Mouse (Mus musculus) hindbrain, embryonic 16.5 days (tissue): Measurements from ENCODE around the gene Wsb2. TPM values are rescaled to one million over a fixed set of nuclear protein-coding genes. Genes with fewer than 3 reads are reported as not detected.

Experiments used
- ATAC-seq: fragments of 200-750 bp; cut with Nextera tagmentation; 2 replicates; pipeline ENCODE4 v1.8.0; 2017; ENCODE audit warnings: moderate TSS enrichment, moderate library complexity
- H3K27ac ChIP-seq: fragments of 300-500 bp; sonication (generic); 2 replicates; pipeline ENCODE4 v1.5.1; 2014; ENCODE audit warnings: low read depth, mild to moderate bottlenecking, control low read depth, low read length, moderate library complexity
- H3K27me3 ChIP-seq: fragments of 300-500 bp; sonication (generic); replicated peaks from 2 replicates; pipeline ENCODE4 v1.6.1; 2014; ENCODE audit warnings: low read length; ENCODE audit not compliant: control insufficient read depth, insufficient read depth
- H3K36me3 ChIP-seq: fragments of 300-500 bp; sonication (generic); 2 replicates; pipeline ENCODE4 v1.6.1; 2014; ENCODE audit warnings: mild to moderate bottlenecking, low read length, moderate library complexity, mixed read lengths; ENCODE audit not compliant: control insufficient read depth, insufficient read depth
- H3K4me1 ChIP-seq: fragments of 300-500 bp; sonication (generic); 2 replicates; pipeline ENCODE4 v1.6.1; 2014; ENCODE audit warnings: low read depth, low read length; ENCODE audit not compliant: control insufficient read depth, insufficient read depth
- H3K4me2 ChIP-seq: fragments of 300-500 bp; sonication (generic); 2 replicates; pipeline ENCODE4 v1.6.1; 2014; ENCODE audit warnings: mild to moderate bottlenecking, low read length, control low read depth, moderate library complexity
- H3K4me3 ChIP-seq: fragments of 300-500 bp; sonication (generic); 2 replicates; pipeline ENCODE4 v1.5.1; 2014; ENCODE audit warnings: mild to moderate bottlenecking, low read length, control low read depth, moderate library complexity
- H3K9ac ChIP-seq: fragments of 300-500 bp; sonication (generic); 2 replicates; pipeline ENCODE4 v1.6.1; 2014; ENCODE audit warnings: low read depth, mild to moderate bottlenecking, control low read depth, low read length, moderate library complexity
- H3K9me3 ChIP-seq: fragments of 300-500 bp; sonication (generic); 2 replicates; pipeline ENCODE4 v1.6.1; 2014; ENCODE audit warnings: mild to moderate bottlenecking, low read length, moderate library complexity; ENCODE audit not compliant: control insufficient read depth
- WGBS: fragments of 180-500 bp; shearing (Covaris S2); extraction: QIAGEN DNeasy Blood & Tissue Kit; methylation state at CpG from one replicate; pipeline ENCODE4 v1.1.7; 2014; 5-methylcytosine and 5-hydroxymethylcytosine counted together
- polyA plus RNA-seq: library from polyadenylated mRNA; unstranded; fragments of >200 nt; fragmentation: Nextera tagmentation; extraction: Ambion mirVana; gene quantifications from 2 replicates; pipeline ENCODE4 v1.2.1, GENCODE M21; 2015

Wsb2 gene
- polyA plus RNA-seq, result 200 and 278 TPM in 2 replicates

DNA sequence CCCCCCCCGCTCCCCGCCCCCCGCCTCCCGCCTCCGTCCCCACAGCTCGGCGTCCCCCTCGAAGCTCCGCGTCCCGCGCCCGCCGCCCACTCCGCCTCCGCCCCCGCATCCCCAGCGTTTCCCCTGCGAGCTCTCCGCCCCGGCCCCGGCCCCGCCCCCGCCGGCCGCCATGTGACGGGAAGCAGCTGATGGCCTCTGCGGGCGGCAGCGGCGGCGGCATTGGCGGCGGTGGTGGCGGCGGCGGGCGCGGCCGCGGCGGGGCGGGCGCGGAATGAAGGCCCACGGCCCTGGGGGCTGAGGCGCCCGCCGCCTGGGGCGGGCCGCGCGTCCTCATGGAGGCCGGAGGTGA lies at the start of gene Wsb2:
Wsb2 (plus strand) TSS at position 176 of the 349 bp plus-strand sequence.
- Histone ChIP-seq H3K9me3 (no peaks in the 10 kb centered on the region), H3K27ac (peak within 1 kb of the TSS; percentile 85), H3K36me3 (no peaks in the 10 kb centered on the region), H3K4me2 (peak within 1 kb of the TSS; percentile 93), H3K9ac (peak within 1 kb of the TSS; percentile 80), H3K27me3 (no peaks in the 10 kb centered on the region), H3K4me1 (peaks cover 29% of the 10 kb centered on the region), H3K4me3 (peak within 1 kb of the TSS; percentile 65)
- peak; percentile 88 for ATAC-seq
- no CpG with 5 or more reads among the region's 54 CpGs for WGBS

DNA sequence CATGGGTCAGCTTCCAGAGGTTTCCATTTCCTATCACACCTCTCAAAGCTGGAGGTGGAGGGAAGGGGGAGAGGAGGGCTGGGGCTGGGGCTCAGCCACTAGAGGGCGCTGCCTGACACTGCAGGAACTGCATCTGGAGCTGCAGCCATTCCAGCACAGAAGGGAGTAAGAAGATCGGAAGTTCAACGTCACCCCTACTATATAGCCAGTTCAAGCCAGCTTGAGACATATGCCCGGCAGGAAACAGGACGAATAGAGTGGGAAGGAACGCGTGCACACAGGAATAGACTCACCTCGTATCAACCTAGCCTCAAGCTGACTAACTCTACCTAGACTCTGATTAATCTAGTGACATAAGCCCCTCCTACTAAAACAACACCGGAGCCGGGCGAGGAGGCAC lies 49.4 kb upstream of the Wsb2 start:
- no peak overlapping the region for H3K4me2 ChIP-seq
- no peak overlapping the region for H3K27ac ChIP-seq
- WGBS, result 43% methylated on average over 11 of the region's 11 CpGs
- H3K4me3 ChIP-seq, result no peak overlapping the region
- no peak for ATAC-seq
- H3K36me3 ChIP-seq, result no peaks in the 10 kb centered on the region
- no peak overlapping the region for H3K9ac ChIP-seq
- no peaks in the 10 kb centered on the region for H3K9me3 ChIP-seq
- no peaks in the 10 kb centered on the region for H3K27me3 ChIP-seq
- H3K4me1 ChIP-seq, result no peaks in the 10 kb centered on the region

DNA sequence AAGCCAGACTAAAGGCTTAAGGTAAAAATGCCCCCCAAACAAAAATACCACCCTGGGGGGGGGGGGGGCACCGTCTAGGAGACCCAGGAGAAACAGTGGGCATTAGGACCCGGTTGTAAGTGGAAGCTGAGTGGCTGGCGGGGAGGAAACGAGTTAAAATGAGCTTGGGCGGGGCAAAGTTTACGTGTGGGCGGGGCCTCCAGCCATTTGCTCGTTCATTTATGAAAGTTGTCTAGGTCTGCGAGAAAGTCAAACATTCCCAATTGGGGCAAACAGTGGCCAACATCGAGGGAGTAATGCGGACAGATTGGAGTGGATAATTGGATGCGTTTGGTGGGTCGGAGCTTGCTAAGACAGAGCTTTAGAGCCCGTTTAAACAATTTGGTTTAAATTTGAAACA lies 43.7 kb upstream of the Wsb2 start:
- Histone ChIP-seq H3K4me2 (peak overlapping the region; percentile 24), H3K9me3 (no peaks in the 10 kb centered on the region), H3K9ac (no peak overlapping the region), H3K36me3 (no peaks in the 10 kb centered on the region), H3K4me1 (no peaks in the 10 kb centered on the region; the same call in 1 of the 2 replicates), H3K4me3 (no peak overlapping the region), H3K27ac (no peak overlapping the region), H3K27me3 (peaks cover 9% of the 10 kb centered on the region; the same call in 1 of the 2 replicates)
- ATAC-seq, result no peak
- WGBS, result 33% methylated on average over 14 of the region's 14 CpGs

DNA sequence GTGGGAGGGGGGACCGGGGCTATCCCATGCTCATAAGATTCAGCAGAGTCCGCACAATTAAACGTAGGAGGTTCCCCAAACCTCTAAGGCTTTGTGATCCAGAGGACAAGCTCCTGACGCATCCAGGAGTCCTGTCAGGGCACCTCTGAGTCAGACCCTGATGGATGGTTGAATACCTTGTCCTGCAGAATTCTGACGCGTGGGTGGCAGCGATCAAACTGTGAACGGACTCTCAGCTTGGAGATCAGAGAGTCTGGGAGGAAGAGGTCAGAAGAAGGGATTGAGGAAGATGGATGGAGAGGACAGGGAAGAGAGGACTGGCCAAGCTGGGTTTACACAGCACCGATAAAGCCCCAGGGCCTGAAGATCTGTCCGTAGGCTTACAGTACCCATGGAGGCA lies 43.2 kb upstream of the Wsb2 start:
- Histone ChIP-seq H3K27ac (no peak overlapping the region), H3K27me3 (peaks cover 9% of the 10 kb centered on the region; the same call in 1 of the 2 replicates), H3K4me2 (peak overlapping the region; percentile 24), H3K36me3 (no peaks in the 10 kb centered on the region), H3K9ac (no peak overlapping the region), H3K4me3 (no peak overlapping the region), H3K9me3 (no peaks in the 10 kb centered on the region), H3K4me1 (no peaks in the 10 kb centered on the region; the same call in 1 of the 2 replicates)
- ATAC-seq, result no peak
- 42% methylated on average over 10 of the region's 10 CpGs for WGBS

DNA sequence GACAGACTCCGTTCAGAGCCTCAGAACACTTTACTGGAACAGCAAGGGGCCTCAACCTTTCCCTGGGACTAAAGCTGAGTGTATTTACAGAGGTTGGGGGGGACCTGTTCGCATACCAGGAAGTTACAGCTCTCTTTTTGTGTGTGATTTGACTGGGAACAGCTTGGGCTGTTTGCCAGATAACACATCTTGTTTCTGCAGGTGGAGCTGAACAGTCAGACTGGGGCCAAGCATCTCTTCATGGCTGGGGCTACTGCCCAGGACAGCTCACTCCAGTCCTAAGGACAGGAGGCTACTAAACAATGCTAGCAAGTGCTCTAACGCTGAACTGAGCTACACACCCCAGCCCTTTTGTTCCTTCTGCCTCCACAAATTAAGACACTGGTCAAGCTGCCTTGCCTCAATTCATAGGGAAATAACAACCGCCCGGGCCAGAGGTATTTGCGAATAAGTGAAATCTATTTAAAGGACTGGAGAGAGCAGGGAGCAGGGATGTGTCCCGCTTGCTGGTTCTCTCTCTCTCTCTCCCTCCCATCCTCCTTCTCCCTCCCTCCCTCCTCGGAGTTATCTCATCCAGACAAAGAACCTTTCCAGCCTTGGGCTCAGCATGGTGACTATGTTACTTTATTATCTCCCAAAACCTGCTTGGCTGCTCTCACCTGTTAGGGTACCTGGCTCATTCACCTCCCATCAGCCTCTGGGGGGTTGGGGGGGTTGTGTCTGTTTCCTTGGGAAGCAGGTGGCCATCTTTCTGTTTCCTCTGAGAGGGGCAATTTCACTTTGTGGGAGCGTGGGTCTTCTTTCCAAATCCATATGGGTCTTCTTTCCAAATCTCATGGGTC lies 42.3 kb upstream of the Wsb2 start:
- no peak for ATAC-seq
- no peak overlapping the region for H3K27ac ChIP-seq
- no peak overlapping the region for H3K9ac ChIP-seq
- no peak overlapping the region for H3K4me2 ChIP-seq
- H3K36me3 ChIP-seq, result no peaks in the 10 kb centered on the region
- H3K27me3 ChIP-seq, result peaks cover 9% of the 10 kb centered on the region; the same call in 1 of the 2 replicates
- peaks cover 6% of the 10 kb centered on the region; the same call in 1 of the 2 replicates for H3K4me1 ChIP-seq
- H3K4me3 ChIP-seq, result no peak overlapping the region
- 11% methylated on average over 9 of the region's 9 CpGs for WGBS
- H3K9me3 ChIP-seq, result no peaks in the 10 kb centered on the region

DNA sequence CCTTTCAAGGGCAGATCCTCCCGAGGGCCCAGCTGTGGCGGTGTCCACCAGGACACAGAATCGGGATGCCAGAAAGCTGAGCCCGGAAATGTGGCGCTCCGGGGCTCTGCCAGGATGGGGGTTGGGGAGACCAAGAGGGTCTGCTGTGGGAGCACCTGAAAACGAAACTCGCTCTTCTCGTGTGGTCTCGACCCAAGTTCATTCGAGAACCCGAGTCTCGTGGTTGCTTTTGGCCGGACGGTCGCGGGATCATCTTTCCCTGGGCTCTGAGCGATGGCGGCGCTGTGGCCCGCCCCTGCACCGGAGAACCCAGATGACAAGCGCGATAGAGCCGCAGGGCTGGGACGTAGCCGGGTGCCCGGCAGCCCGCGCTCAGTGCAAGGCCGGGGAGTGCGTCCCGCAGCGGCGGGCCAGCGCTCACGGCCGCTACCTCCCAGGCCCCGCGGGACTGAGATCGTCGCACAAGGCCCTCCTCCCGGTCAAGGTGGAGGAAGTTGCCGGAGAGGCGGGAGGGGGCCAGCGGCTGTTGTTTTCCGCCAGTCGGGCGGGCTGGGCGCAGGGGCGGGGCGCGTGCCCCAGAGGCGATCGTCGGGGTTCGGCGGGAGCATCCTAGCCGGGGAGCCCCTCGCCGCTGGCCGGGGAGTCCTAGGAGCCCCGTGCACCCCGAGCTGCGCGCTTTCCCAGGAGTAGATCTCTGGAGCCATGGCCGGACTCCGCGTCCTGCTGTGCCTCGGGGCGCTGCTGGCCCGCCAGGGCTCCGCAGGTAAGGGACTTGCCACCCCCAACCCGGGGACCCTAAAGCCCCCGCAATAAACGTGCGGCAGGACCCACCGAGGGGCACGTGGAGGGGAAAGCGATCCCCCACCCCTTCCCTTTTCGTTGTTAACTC lies 38.1 kb upstream of the Wsb2 start, which contains the start of gene Vsig10:
Vsig10 (plus strand) TSS at position 343 of the 889 bp plus-strand sequence.
- Histone ChIP-seq H3K36me3 (no peaks in the 10 kb centered on the region), H3K4me3 (peak within 1 kb of the TSS; percentile 65), H3K4me1 (peaks cover 8% of the 10 kb centered on the region; the same call in 1 of the 2 replicates), H3K9me3 (no peaks in the 10 kb centered on the region), H3K27me3 (peaks cover 12% of the 10 kb centered on the region; the same call in 1 of the 2 replicates), H3K9ac (peak within 1 kb of the TSS; percentile 73), H3K27ac (no peak within 1 kb of the TSS), H3K4me2 (peak within 1 kb of the TSS; percentile 97)
- under 1% methylated on average over 74 of the region's 81 CpGs for WGBS
- peak; percentile 85 for ATAC-seq

DNA sequence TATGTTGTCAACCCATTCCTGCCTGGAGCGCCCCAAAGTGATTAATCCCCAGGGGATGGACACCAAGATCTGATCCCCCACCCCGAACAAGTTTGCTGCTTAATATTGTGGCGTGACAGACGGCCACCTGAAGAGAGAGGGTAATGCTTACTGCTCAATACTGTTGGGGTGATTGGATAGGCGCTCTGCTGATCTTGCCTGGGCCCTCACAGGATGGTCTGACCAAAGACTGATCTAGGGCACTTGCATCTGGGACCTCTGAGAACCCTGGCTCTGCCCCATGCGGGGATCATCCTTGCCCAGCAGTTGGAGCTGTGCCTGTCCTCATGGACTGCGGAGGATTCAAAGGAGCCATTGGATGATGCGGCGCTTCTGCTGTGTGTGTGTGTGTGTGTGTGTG lies 33.4 kb upstream of the Wsb2 start:
- peaks cover 8% of the 10 kb centered on the region; the same call in 1 of the 2 replicates for H3K4me1 ChIP-seq
- H3K4me3 ChIP-seq, result no peak overlapping the region
- H3K36me3 ChIP-seq, result no peaks in the 10 kb centered on the region
- H3K4me2 ChIP-seq, result no peak overlapping the region
- H3K27me3 ChIP-seq, result peaks cover 4% of the 10 kb centered on the region; the same call in 1 of the 2 replicates
- H3K27ac ChIP-seq, result no peak overlapping the region
- H3K9ac ChIP-seq, result no peak overlapping the region
- ATAC-seq, result no peak
- WGBS, result 86% methylated on average over 9 of the region's 9 CpGs
- no peaks in the 10 kb centered on the region for H3K9me3 ChIP-seq

DNA sequence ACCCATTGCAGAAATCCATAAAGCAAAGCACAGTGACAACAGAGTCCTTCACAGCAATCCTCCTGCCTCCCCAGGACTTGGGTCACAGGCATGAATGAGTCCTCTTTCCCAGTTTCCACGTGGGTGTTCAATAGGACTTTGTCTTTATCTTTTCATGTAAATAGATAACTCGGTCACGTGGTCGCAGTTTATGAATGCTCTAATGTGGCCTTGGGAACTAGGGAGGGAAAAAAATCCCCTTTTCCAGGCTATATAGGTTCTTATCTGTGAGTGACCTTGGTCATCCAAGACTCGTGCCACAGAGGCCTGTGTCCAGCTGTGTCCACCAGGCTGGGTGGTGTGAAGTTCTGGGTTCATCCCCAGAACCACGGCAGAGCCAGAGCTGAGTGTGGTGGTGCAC lies 30.7 kb upstream of the Wsb2 start:
- H3K36me3 ChIP-seq, result no peaks in the 10 kb centered on the region
- no peak overlapping the region for H3K9ac ChIP-seq
- H3K9me3 ChIP-seq, result no peaks in the 10 kb centered on the region
- no peak overlapping the region for H3K4me3 ChIP-seq
- H3K27ac ChIP-seq, result no peak overlapping the region
- no peak for ATAC-seq
- no peaks in the 10 kb centered on the region for H3K27me3 ChIP-seq
- no peak overlapping the region for H3K4me2 ChIP-seq
- WGBS, result 79% methylated on average over 6 of the region's 6 CpGs
- H3K4me1 ChIP-seq, result no peaks in the 10 kb centered on the region

DNA sequence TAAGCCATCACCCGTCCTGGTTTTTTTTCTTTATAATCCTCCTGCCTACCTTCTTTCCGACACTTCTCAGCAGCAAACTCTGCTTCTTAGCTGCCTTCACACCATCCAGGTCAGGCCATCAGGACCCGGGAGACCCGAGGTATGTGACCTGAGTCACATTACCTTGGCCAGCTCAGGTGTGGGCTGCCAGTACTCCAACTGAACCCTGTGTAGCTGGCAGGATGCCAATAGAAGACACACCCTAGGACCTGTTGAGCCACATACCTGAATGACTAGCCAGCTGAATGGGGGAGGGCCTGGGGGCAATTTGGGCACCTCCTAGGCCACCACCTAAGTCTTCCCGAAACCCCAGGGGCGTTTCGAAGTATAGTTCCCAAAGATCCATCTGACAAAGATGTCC lies 26.6 kb upstream of the Wsb2 start:
- 88% methylated on average over 7 of the region's 7 CpGs for WGBS
- no peak overlapping the region for H3K4me2 ChIP-seq
- no peaks in the 10 kb centered on the region for H3K27me3 ChIP-seq
- no peaks in the 10 kb centered on the region for H3K36me3 ChIP-seq
- no peak overlapping the region for H3K27ac ChIP-seq
- no peaks in the 10 kb centered on the region for H3K4me1 ChIP-seq
- H3K4me3 ChIP-seq, result no peak overlapping the region
- no peak for ATAC-seq
- H3K9ac ChIP-seq, result no peak overlapping the region
- 0 out of 2 replicates have a peak, but pooled peaks cover 4% of the 10 kb centered on the region for H3K9me3 ChIP-seq
